Mouse (Mus musculus) adrenal gland (tissue): ENCODE results near the gene Ifnk.

Experiments used
- intact Hi-C: fragments of 180-260 bp; cut with DNase I; formaldehyde crosslinking; loops from one replicate; pipeline ENCODE4 v1.15.1; 2025
- long read RNA-seq, 2 experiments: library from polyadenylated mRNA; unstranded; transcript quantifications; one replicate each; pipeline ENCODE4 v2.0.0; 2020; ENCODE audit warnings: borderline replicate concordance in 1 of 2; ENCODE audit not compliant: insufficient replicate concordance in 1 of 2

The Ifnk gene
- long read RNA-seq, experiment 1: 0 reads
- long read RNA-seq, experiment 2: 0 reads

DNA sequence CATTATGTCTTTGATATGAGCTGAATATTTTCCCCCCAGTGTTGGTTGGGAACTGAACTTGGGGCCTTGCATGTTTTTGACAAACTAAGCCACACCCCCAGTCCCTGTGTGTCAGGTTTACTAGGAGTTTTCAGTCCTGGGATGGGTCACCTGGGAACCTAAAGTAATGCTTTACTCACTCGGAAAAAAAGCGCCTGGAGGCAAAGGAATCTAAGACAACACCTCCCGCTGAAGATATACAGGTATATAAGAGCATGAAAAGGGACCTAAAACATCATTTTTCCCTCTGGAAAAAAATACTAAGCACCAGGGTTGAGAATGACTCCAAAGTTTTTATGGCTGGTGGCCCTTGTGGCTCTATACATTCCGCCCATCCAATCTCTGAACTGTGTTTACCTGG, at the start of gene Ifnk:
Gene Ifnk, plus strand, starts transcription at position 301 of the 400 bp plus-strand sequence.
- intact Hi-C loops: loop anchor here (5.0 kb wide), 1 partner anchor 49 kb away; no protein-coding TSS in a partner anchor

DNA sequence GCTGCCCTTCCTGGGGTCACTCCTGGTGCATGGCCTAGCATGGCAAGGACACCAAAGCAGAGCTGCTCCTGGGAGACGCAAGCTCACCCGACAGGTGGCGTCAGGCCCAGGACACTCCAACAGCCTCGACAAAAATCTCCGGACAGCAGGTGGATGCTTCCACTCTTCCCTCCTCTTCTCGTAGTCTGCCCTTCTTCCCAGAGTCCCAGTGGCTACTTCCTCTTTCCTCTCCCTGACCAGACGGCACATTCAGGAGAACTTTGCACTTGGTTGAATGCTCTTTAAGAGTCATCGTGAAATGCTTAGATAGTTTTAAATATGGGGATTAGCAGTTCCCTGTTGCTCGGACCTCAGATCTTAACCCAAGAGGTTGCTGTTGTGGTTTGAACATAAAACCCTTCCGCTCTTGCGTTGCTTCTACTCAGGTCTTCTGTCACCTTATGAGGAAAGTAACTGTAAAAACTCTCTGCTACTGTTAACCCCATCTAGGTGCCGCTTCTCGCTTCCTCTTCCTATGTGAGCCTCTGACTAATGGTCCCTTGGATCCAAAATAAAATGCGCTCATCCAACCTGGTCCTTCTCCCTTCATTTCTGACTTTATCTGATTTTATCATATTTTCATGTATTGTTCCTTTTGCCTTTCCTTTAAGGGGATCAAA, 46.6 kb upstream of the Ifnk start:
- intact Hi-C loops: no loop called here

DNA sequence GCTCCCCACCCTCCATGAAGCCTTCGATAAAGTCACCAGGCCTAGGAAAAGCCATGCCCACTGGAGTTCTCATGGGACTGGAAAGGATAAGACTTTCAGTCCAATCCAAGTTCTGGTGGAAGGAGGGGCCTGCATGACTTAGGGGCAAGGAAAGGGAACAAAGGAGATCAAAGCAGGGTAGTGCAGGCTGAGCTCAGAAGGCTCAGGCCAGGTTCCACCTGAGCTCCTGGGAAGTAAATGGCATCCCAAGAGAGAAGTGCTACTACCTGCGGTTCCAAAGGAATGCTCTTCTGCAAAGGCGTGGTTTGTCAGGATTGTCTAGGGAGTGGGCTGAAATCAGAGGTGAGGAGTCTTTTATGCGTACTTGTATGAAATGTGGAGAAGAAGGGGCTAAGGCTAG, 39.4 kb upstream of the Ifnk start:
- intact Hi-C loops: no loop called here

GRCm38 (mm10) chr4:35113516-35114248, 38.2 kb upstream of the Ifnk start:
- intact Hi-C loops: no loop called here

DNA sequence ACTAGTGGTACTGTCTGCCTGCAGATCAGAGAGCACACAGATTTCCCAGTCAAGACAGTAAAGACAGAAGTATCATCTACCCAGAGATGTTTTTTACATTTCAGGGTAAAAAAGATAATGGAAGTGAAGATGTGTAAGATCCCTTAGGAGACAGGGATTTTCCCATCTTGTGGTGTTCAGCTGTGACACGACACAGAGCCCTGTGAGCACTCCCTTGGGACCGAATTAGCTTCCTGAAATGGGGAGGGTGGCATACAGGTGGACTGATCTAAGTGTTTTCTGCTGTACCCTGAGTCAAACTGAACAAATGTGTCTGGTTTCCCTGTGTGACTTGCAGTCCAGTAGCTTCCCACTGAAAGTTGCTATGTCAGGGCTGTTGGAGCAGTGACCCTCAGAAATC, 36.9 kb upstream of the Ifnk start:
- intact Hi-C loops: no loop called here

DNA sequence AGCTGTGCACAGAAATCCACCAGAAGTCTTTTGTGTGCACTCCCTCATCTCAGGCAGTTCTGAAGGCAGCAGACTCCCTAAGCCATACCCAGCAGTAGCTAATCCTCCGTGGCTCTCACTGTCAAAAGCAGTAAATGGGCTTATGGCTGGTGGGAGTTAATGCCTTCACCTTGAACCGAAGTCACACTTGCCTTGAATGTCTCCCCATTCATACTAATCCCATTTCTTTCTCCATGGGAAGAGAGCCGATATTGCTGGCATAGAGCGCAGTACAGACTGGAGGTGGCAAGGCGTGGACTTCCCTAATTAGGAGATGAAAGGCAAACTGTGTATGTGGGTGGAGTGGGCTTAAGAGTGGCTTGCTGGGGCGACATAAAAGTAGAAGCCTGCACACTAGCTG, 35.9 kb upstream of the Ifnk start:
- intact Hi-C loops: no loop called here

DNA sequence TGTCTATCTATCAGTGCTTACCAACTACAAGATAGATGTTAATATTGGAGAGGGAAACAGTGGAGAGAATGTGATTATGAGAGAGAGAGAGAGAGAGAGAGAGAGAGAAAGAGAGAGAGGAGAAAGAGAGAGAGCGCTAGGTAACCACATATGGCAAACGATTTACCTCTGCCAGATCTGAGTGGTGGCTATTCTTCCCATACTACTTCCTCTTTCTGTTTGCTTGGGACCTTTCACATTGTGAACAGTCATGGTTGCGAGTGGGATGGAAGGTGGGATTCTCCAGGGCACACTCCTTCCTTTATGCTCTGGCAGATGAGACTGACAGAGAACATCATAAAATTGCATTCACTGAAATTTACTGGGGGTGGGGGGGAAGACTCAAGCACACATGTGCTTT, 34.7 kb upstream of the Ifnk start:
- intact Hi-C loops: no loop called here

DNA sequence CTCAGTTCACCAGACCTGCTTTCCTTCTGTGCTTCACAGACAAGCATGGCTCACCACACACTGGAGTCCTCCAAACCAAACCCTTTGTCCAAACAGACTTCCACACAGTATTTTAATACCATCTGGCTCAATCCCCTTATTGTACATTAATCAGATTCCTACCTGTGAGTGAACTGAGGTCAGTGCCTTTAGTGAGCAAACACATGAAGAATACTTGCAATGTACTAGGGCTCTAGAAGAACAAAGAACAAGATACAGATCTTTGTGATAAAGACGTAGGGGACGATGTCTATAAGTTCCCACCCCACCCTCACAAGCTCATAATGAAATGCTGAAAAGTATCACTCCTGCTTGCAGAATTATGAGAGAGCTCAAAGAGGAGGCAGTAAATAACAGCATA, 33.0 kb upstream of the Ifnk start:
- intact Hi-C loops: no loop called here

DNA sequence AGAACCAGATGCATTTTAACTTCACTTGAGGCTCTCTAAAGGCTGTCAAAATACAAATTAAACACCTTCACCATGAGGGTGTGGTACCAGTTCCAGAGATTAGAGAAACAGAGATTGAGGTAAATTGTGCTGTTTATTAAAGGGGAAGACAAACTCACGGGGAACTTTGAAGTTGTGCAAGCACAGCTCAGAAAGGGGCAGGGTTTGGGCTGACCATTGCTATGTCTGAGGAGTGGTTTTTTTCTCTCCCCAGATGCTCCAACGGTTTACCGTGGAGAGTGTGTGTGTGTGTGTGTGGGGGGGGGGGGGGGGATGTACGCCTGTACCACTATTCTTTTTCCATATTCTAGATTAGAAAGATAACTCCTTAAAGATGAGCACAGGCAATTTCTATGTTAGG, 31.7 kb upstream of the Ifnk start:
- intact Hi-C loops: no loop called here

DNA sequence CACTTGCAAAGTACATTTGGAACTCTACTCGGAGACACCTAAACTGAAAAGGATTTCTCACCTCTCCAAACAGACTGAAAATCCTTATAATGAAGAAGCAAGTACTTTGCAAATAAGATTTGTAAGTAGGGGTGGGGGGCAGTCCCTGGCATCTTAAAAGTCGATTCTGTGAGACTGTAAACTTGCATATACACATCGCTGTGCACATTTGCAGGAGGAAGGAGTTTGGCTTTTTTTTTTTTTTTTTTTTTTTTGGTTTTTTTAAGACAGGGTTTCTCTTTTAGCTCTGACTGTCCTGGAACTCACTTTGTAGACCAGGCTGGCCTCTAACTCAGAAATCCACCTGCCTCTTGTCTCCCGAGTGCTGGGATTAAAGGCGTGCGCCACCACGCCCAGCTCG, 31.3 kb upstream of the Ifnk start:
- intact Hi-C loops: no loop called here

- intact Hi-C loops: no loop called here
These were observed 30.8 kb upstream of the Ifnk start for GRCm38 (mm10) chr4:35121060-35121459.

DNA sequence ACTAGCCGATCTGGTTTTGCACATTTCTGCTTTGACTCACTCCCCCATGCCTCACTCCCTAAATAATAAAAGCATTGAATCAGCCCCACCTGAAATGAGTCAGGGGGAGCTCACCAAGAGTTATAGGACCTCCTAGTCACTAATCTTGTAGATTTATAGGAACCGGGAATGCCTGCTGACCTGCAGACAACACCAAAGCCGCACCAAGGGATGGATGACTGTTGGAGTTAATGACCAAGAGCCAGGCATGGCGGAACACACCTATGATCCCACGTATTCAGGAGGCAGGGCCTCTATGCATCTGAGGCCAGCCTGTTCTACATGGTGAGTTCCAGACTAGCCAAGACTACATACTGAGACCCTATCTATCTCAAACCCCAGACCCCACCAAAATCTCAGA, 28.8 kb upstream of the Ifnk start:
- intact Hi-C loops: no loop called here

- intact Hi-C loops: no loop called here
These were observed 27.8 kb upstream of the Ifnk start for GRCm38 (mm10) chr4:35124027-35124426.

DNA sequence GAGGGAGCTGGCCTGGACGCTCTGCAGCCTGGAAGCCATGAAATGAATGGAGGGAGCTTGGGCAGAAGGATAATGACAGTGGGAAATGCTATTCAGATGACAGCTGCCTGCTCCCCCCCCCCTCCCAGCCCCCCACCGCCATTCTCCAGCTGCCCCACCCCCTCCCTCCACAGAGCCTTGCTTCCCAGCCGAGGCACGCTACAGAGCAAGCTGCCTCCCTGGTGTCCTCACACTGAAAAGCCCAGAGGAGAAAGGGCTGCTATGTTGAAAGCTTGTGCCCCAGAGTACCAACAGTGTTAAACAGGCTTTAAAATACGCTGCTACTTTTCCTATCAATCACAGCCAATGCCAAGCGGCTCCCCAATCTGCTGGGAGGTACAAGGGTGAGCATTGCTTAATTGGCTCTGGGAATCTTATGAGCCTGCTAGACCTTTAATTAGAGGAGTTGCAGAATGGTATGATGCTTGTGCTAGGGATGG, 26.5 kb upstream of the Ifnk start:
- intact Hi-C loops: no loop called here

GRCm38 (mm10) chr4:35126776-35127175, 25.1 kb upstream of the Ifnk start:
- intact Hi-C loops: no loop called here

GRCm38 (mm10) chr4:35127759-35128158, 24.1 kb upstream of the Ifnk start:
- intact Hi-C loops: no loop called here

GRCm38 (mm10) chr4:35130411-35130948, 21.4 kb upstream of the Ifnk start:
- intact Hi-C loops: no loop called here

GRCm38 (mm10) chr4:35131592-35131991, 20.3 kb upstream of the Ifnk start:
- intact Hi-C loops: no loop called here

- intact Hi-C loops: no loop called here
These were observed 18.4 kb upstream of the Ifnk start for GRCm38 (mm10) chr4:35133411-35133810.

DNA sequence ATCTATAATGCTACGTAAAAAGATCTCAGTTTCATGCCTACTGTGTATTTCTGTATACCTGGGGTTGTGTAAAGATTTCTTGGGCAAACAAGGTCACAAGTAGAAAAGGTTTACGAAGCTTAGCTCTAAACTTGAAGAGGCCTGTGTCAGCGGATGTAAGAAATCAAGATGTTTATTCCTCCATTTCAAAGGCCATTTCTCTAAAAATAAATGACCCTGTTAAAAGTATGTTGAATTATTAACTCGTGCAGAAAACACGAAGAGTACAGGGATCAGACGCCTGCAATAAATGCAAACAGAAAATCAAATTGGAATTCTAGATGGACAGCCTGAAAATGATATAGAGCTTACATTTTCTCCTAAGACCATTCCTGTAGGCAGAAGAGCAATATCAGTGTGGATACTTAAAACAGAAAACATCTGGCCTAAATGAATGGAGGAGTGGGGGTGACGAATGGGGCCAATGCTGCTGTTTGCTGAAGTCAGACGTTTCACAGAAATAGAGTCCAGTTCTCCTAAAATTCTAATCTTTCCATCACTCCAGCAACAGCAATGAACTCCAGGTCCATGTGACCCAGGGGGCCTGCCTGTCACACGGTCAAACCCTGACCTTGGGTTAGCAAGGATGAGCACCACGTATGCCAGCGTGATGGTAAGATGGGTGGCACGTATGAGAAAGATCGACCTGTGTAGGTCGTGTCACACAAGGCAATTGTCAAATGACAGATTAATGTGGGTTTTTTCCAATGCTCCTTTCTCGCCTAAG, 16.8 kb upstream of the Ifnk start:
- intact Hi-C loops: no loop called here

DNA sequence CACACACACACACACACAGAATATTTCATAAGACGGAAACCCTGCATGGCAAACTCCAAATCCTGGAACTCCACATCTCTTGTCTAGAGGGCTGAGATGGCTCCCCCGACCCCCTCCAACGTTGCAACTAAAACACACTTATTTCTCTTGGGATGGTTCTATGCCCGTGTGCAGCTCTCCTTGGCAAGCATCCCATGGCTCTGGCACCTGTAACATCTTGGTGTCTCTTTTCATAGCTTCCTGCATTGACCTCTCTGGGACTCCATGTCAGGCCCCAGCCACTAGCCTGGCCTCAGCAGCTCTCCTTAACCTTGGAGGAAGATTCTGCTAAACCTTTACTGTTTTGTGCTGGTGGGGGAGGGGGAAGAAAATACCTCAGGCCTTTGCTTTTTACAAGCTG, 16.1 kb upstream of the Ifnk start:
- intact Hi-C loops: no loop called here

GRCm38 (mm10) chr4:35136996-35137395, 14.9 kb upstream of the Ifnk start:
- intact Hi-C loops: no loop called here
